Mouse (Mus musculus) forelimb bud, embryonic 11.5 days (tissue): ENCODE results near the gene Ccdc9b.

Experiments
- DNase-seq: peaks from one replicate; pipeline ENCODE4 v3.0.0-alpha.2; 2012; ENCODE audit warnings: low read depth, low spot score

The Ccdc9b gene

GRCm38 (mm10) chr2:118711038-118711494 lies 51.4 kb downstream of the Ccdc9b start:
- peak; percentile 25 for DNase-seq

- no peak for DNase-seq
These were observed 52.7 kb downstream of the Ccdc9b start for GRCm38 (mm10) chr2:118709655-118710221.

- no peak for DNase-seq
These were observed 54.0 kb downstream of the Ccdc9b start for GRCm38 (mm10) chr2:118708472-118708871.

DNA sequence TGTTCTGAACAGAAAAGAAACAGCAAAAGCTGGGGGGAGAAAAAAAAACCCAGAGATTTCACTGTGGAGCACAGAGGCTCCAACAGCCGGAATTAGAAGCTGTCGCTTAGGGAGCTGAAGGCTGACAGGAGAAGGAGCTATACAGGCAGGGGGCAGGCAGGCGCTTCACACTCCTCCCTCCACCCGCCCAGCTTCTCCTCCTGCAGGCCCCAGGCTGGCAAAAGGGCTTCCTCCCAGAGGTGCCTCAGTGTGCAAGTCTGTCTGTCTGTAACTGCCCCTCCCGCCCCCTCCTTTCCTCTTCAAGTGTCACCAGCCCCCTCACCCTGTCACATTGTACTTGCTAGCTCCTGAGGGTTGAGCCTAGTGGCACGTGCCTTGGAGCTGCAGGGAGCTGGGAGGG lies 56.0 kb downstream of the Ccdc9b start:
- DNase-seq, result no peak
